Mouse (Mus musculus): ENCODE measurements around the gene Gm28374.

- TF ChIP-seq MAX (IDR thresholded peaks at IDR 0.05) (no peak), CTCF (IDR thresholded peaks at IDR 0.05; ENCODE audit: control insufficient read depth, insufficient read depth, insufficient read length) (no peak), CEBPB (IDR thresholded peaks at IDR 0.05; ENCODE audit: low read depth) (peak; percentile 58), FOSL1 (IDR thresholded peaks at IDR 0.05; ENCODE audit: insufficient read depth, low read length, poor library complexity, severe bottlenecking) (no peak), USF1 (IDR thresholded peaks at IDR 0.05; ENCODE audit: low read depth) (no peak), MYOG (IDR thresholded peaks at IDR 0.05; ENCODE audit: control insufficient read depth, extremely low read depth, insufficient read length) (no peak), MYOD1 (IDR thresholded peaks at IDR 0.05; ENCODE audit: control insufficient read depth, insufficient read length, low read depth) (no peak)
These were observed 23.5 kb downstream of the Gm28374 start for GRCm38 (mm10) chr19:6058513-6058912.

Data from C2C12 (cell line).